In genomic region chr7:100911246-100911770, GRCm38 (mm10) we compare ENCODE assay signal across 7 mouse cellular contexts. TPM values are rescaled to one million over a fixed set of nuclear protein-coding genes. Genes with fewer than 3 reads are reported as not detected.
DNase-seq lines count a peak whose midpoint lies in the region; ATAC-seq and TF ChIP-seq lines count a peak whose summit lies in the region.

No protein-coding gene starts in this region.

- ATAC-seq in hindbrain, embryonic 12.5 days (ENCODE audit: low FRiP score): peak; percentile 27; the same call in 1 of the 2 replicates
- ATAC-seq in stomach, postnatal 0 days (ENCODE audit: low FRiP score, low TSS enrichment): no peak; the same call in 1 of the 2 replicates

- no peak for TF ChIP-seq CTCF in stomach, postnatal 0 days (IDR thresholded peaks at IDR 0.05; ENCODE audit: low read depth)

- peak; percentile 83 for DNase-seq in Muller cell, postnatal 12 days (ENCODE audit: inconsistent ontology term)
- peak; percentile 65 for DNase-seq in adrenal gland, postnatal 25 days
- DNase-seq in liver: peak; percentile 63
- DNase-seq in stomach, postnatal 0 days (ENCODE audit: low spot score): no peak
- DNase-seq in thymus, postnatal 4 days: no peak
- DNase-seq in c-Kit-positive CD71-positive TER-119-positive erythroid progenitor cells, embryonic 14.5 days (ENCODE audit: low spot score): no peak

- H3K9ac ChIP-seq in hindbrain, embryonic 12.5 days: peak overlapping the region; percentile 23; the same call in 1 of the 2 replicates
- 0 out of 2 replicates have a peak overlapping the region, but pooled peaks have one; percentile 27 for H3K9ac ChIP-seq in stomach, postnatal 0 days (ENCODE audit: low read length)

- H3K27me3 ChIP-seq in hindbrain, embryonic 12.5 days: no peaks in the 10 kb centered on the region
- H3K27me3 ChIP-seq in stomach, postnatal 0 days (ENCODE audit: control insufficient read depth, insufficient read depth, low read length): no peaks in the 10 kb centered on the region

- H3K27ac ChIP-seq in hindbrain, embryonic 12.5 days: peak overlapping the region; percentile 40
- H3K27ac ChIP-seq in stomach, postnatal 0 days (replicated peaks): peak overlapping the region; percentile 73

- no peaks in the 10 kb centered on the region for H3K9me3 ChIP-seq in hindbrain, embryonic 12.5 days (replicated peaks)
- H3K9me3 ChIP-seq in stomach, postnatal 0 days (ENCODE audit: control insufficient read depth, low read length): no peaks in the 10 kb centered on the region

- H3K4me2 ChIP-seq in hindbrain, embryonic 12.5 days (replicated peaks): peak overlapping the region; percentile 4; the same call in 1 of the 2 replicates
- 0 out of 2 replicates have a peak overlapping the region, but pooled peaks have one; percentile 11 for H3K4me2 ChIP-seq in stomach, postnatal 0 days (replicated peaks; ENCODE audit: low read depth)

- TF ChIP-seq EP300 in stomach, postnatal 0 days (optimal IDR thresholded peaks at IDR 0.05): no peak

- 0 out of 2 replicates have a peak, but pooled peaks cover 3% of the 10 kb centered on the region for H3K36me3 ChIP-seq in hindbrain, embryonic 12.5 days
- H3K36me3 ChIP-seq in stomach, postnatal 0 days (ENCODE audit: control insufficient read depth, insufficient read depth, low read length): no peaks in the 10 kb centered on the region

- WGBS in hindbrain, embryonic 12.5 days: 6% methylated on average over 2 of the region's 2 CpGs
- 16% methylated on average over 2 of the region's 2 CpGs for WGBS in stomach, postnatal 0 days

- H3K4me3 ChIP-seq in hindbrain, embryonic 12.5 days: no peak overlapping the region
- H3K4me3 ChIP-seq in stomach, postnatal 0 days (ENCODE audit: low read depth, low read length): no peak overlapping the region

- peaks cover 25% of the 10 kb centered on the region for H3K4me1 ChIP-seq in hindbrain, embryonic 12.5 days
- H3K4me1 ChIP-seq in stomach, postnatal 0 days (replicated peaks; ENCODE audit: control insufficient read depth, insufficient read depth): peaks cover 5% of the 10 kb centered on the region

RNA-seq across cellular contexts. Expression of gene Arhgef17, which starts 20.6 kb away (rescaled TPM):
- total RNA-seq in adrenal gland, postnatal 25 days (2021): 76.1 and 81.2 TPM in 2 replicates
- polyA plus RNA-seq in hindbrain, embryonic 12.5 days (2016; fragmentation: Nextera tagmentation; extraction: Ambion mirVana): 9.1 and 9.6 TPM in 2 replicates
- polyA plus RNA-seq in stomach, postnatal 0 days (2015; fragmentation: Nextera tagmentation; extraction: Ambion mirVana): 2.2 and 2.7 TPM in 2 replicates

RNA-seq across cellular contexts. Expression of gene Relt, which starts 48.1 kb away (rescaled TPM):
- total RNA-seq in adrenal gland, postnatal 25 days (2021): 1.0 and 1.3 TPM in 2 replicates
- 3.6 and 4.5 TPM in 2 replicates for polyA plus RNA-seq in hindbrain, embryonic 12.5 days (2016; fragmentation: Nextera tagmentation; extraction: Ambion mirVana)
- 0.71 and 1.2 TPM in 2 replicates for polyA plus RNA-seq in stomach, postnatal 0 days (2015; fragmentation: Nextera tagmentation; extraction: Ambion mirVana)

Comparison
In these comparisons a context has a peak if more than half of its experiments do, and no peak if none do; other contexts are left out.
1. DNase-seq: peak in Muller cell, postnatal 12 days (single experiment), adrenal gland, postnatal 25 days (single experiment) and liver (single experiment); none in stomach, postnatal 0 days (single experiment), thymus, postnatal 4 days (single experiment) and c-Kit-positive CD71-positive TER-119-positive erythroid progenitor cells, embryonic 14.5 days (single experiment).